Mouse (Mus musculus): ENCODE measurements around the gene Ric8b.

Ric8b gene

GRCm38 (mm10) chr10:85054876-85055275 lies 137.5 kb downstream of the Ric8b start:
- DNase-seq (ENCODE audit: low spot score in 2 of 2): no peak
